Mouse (Mus musculus): ENCODE results near the gene BC051142. TPM values are rescaled to one million over a fixed set of nuclear protein-coding genes. Genes with fewer than 3 reads are reported as not detected.

BC051142 gene
- total and polyA plus RNA-seq, 2 experiments from 2014 or later, result 7.8 to 9.2 TPM

DNA sequence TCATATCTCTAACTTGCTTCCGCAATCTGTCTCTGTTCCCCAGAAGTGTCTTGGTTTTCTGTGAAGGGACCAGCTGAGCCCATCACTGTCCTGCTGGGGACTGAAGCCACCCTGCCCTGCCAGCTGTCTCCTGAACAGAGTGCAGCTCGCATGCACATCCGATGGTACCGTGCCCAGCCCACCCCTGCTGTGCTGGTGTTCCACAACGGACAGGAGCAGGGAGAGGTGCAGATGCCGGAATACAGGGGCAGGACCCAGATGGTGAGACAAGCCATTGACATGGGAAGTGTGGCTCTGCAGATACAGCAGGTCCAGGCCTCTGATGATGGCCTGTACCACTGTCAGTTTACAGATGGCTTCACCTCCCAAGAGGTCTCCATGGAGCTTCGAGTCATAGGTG lies 19.2 kb upstream of the BC051142 start:
- no peaks in the 10 kb centered on the region for H3K4me1 ChIP-seq (ENCODE audit: insufficient read depth, low read length)
- DNase-seq (ENCODE audit: low spot score) (no peak), ATAC-seq (ENCODE audit: low FRiP score) (no peak)
- no peaks in the 10 kb centered on the region for H3K27me3 ChIP-seq (ENCODE audit: insufficient read depth, low read length)
- H3K27ac ChIP-seq (ENCODE audit: low read depth, low read length), result no peak overlapping the region
- TF ChIP-seq CTCF (IDR thresholded peaks at IDR 0.05), result no peak
- no peak overlapping the region for H3K9ac ChIP-seq (replicated peaks; ENCODE audit: low read length, poor library complexity, severe bottlenecking)
- 73% methylated on average over 7 of the region's 7 CpGs for WGBS
- no peaks in the 10 kb centered on the region for H3K36me3 ChIP-seq (ENCODE audit: insufficient read depth, low read length)
- no peak overlapping the region for H3K4me2 ChIP-seq (ENCODE audit: low read depth, low read length, poor library complexity, severe bottlenecking)
- no peak overlapping the region for H3K4me3 ChIP-seq (ENCODE audit: low read depth, low read length)
- H3K9me3 ChIP-seq (ENCODE audit: low read length), result no peaks in the 10 kb centered on the region

DNA sequence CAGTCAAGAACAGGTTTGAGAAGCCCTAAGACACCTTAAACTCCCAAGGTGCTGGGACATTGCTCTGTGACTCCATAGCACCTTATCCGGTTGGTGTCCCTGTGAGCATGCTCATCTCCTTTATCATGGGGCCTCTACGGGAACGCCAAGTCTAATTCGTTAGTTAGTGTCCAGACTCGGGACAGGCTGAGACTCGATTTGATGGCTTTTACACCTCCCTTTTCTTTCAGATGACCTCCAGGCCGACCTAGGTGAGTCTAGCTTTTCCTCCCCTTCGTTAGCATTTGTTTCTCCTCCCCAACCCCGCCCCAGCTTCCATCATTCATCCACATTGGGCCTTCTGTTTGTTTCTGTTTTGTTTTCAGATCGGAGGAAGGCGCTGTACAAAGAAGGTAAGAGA lies 16.7 kb upstream of the BC051142 start:
- no peak for ATAC-seq (ENCODE audit: low FRiP score)
- Histone ChIP-seq H3K4me1 (ENCODE audit: insufficient read depth, low read length) (no peaks in the 10 kb centered on the region), H3K27me3 (ENCODE audit: insufficient read depth, low read length) (no peaks in the 10 kb centered on the region), H3K36me3 (ENCODE audit: insufficient read depth, low read length) (no peaks in the 10 kb centered on the region), H3K9me3 (ENCODE audit: low read length) (no peaks in the 10 kb centered on the region), H3K4me3 (ENCODE audit: low read depth, low read length) (no peak overlapping the region), H3K9ac (replicated peaks; ENCODE audit: low read length, poor library complexity, severe bottlenecking) (no peak overlapping the region), H3K4me2 (ENCODE audit: low read depth, low read length, poor library complexity, severe bottlenecking) (no peak overlapping the region), H3K27ac (ENCODE audit: low read depth, low read length) (no peak overlapping the region)
- no peak for TF ChIP-seq CTCF (IDR thresholded peaks at IDR 0.05)
- WGBS, result 82% methylated on average over 11 of the region's 11 CpGs
- no peak for DNase-seq (ENCODE audit: low spot score)

DNA sequence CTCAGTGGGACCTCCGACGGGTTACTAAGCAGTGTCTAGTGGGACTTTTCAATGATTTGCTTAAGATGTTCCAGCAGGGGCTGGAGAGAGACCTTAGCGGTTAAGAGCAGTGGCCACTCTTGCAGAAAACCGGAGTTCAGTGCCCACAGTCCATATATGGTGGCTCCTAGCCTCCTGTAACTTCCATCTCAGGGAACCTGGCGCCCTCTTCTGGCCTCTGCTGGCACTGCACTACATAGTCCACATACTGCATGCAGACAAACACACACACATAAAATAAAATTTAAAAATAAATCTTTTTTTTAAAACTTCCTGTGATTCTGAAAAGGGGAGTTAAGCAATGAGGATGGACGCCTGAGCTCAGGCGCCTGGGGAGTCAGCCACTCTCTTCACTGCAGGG lies 15.4 kb upstream of the BC051142 start:
- peak; percentile 36 for TF ChIP-seq CTCF (IDR thresholded peaks at IDR 0.05)
- WGBS, result 80% methylated on average over 7 of the region's 7 CpGs
- no peaks in the 10 kb centered on the region for H3K9me3 ChIP-seq (ENCODE audit: low read length)
- H3K4me2 ChIP-seq (ENCODE audit: low read depth, low read length, poor library complexity, severe bottlenecking), result no peak overlapping the region
- no peaks in the 10 kb centered on the region for H3K4me1 ChIP-seq (ENCODE audit: insufficient read depth, low read length)
- DNase-seq (ENCODE audit: low spot score), result no peak
- no peak for ATAC-seq (ENCODE audit: low FRiP score)
- no peak overlapping the region for H3K4me3 ChIP-seq (ENCODE audit: low read depth, low read length)
- H3K27ac ChIP-seq (ENCODE audit: low read depth, low read length), result no peak overlapping the region
- no peaks in the 10 kb centered on the region for H3K36me3 ChIP-seq (ENCODE audit: insufficient read depth, low read length)
- no peak overlapping the region for H3K9ac ChIP-seq (replicated peaks; ENCODE audit: low read length, poor library complexity, severe bottlenecking)
- no peaks in the 10 kb centered on the region for H3K27me3 ChIP-seq (ENCODE audit: insufficient read depth, low read length)

DNA sequence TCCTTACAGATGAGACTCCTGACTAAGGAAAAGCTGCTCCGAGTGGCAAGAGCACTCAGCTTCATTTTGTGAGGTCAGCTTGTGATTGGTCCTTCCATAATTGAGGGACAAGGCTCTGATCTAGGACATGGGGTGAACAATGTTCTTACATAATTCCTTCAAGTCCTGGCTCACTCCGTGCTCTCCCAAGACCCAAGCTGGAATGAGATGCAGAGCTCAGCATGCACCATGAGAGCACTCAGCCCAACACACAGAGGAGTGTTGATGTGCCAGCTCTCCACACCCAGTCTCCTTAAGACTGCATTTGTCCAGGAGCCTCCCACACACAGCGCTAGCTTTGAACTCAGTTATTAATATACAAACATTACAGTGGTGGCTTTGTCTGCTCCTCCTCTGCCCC lies 13.9 kb upstream of the BC051142 start:
- ATAC-seq (ENCODE audit: low FRiP score), result no peak
- Histone ChIP-seq H3K9me3 (ENCODE audit: low read length) (no peaks in the 10 kb centered on the region), H3K36me3 (ENCODE audit: insufficient read depth, low read length) (no peaks in the 10 kb centered on the region)

DNA sequence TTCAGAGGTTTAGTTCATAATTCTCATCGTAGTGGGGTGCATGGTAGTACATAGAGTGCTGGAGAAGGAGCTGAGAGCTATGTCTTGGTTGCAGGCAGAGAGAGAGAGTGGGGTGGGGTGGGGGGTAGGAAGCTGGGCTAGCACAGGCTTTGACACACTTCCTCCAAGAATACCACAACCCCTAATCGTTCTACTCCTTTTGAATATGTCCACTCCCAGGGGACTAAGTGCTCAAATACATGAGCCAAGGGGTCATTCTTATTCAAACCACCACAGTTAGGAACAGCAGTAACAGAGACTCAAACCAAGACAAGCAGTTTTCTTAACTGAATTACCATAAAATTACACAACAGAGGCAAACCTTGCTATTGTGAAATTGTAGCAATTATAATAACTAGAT lies 12.0 kb upstream of the BC051142 start:
- no peak for ATAC-seq (ENCODE audit: low FRiP score)
- TF ChIP-seq CTCF (IDR thresholded peaks at IDR 0.05), result no peak

More for the DNA sequence above, 13.9 kb upstream of the BC051142 start:
- WGBS, result 74% methylated on average over 3 of the region's 3 CpGs
- no peak for TF ChIP-seq CTCF (IDR thresholded peaks at IDR 0.05)
- no peak for DNase-seq (ENCODE audit: low spot score)
- no peaks in the 10 kb centered on the region for H3K27me3 ChIP-seq (ENCODE audit: insufficient read depth, low read length)
- H3K4me2 ChIP-seq (ENCODE audit: low read depth, low read length, poor library complexity, severe bottlenecking), result no peak overlapping the region
- H3K9ac ChIP-seq (replicated peaks; ENCODE audit: low read length, poor library complexity, severe bottlenecking), result no peak overlapping the region
- no peak overlapping the region for H3K27ac ChIP-seq (ENCODE audit: low read depth, low read length)
- no peak overlapping the region for H3K4me3 ChIP-seq (ENCODE audit: low read depth, low read length)
- no peaks in the 10 kb centered on the region for H3K4me1 ChIP-seq (ENCODE audit: insufficient read depth, low read length)

DNA sequence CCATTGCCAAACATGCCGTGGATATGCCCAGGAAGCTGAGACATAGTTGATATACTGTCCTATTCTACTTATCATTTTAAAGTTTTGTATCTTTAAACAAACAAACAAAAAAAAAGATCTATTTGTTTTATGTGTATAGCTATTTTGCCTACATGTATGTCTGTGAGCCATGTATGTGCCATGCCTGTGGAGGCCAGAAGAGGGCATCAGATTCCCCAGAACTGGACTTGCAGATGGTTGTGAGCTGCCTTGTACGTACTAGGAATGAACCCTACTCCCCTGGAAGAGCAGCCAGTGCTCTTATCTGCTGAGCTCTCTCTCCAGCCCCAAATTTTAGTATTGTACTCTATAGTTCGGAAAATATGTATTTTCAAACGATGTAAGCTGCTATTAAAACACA lies 10.1 kb upstream of the BC051142 start:
- no peak overlapping the region for H3K9ac ChIP-seq (replicated peaks; ENCODE audit: low read length, poor library complexity, severe bottlenecking)
- WGBS, result 31% methylated on average over 4 of the region's 4 CpGs
- peak; percentile 36 for DNase-seq (ENCODE audit: low spot score)

More for the DNA sequence above, 12.0 kb upstream of the BC051142 start:
- Histone ChIP-seq H3K4me3 (ENCODE audit: low read depth, low read length) (no peak overlapping the region), H3K27me3 (ENCODE audit: insufficient read depth, low read length) (no peaks in the 10 kb centered on the region), H3K9ac (replicated peaks; ENCODE audit: low read length, poor library complexity, severe bottlenecking) (no peak overlapping the region), H3K9me3 (ENCODE audit: low read length) (no peaks in the 10 kb centered on the region), H3K4me2 (ENCODE audit: low read depth, low read length, poor library complexity, severe bottlenecking) (no peak overlapping the region), H3K27ac (ENCODE audit: low read depth, low read length) (no peak overlapping the region), H3K36me3 (ENCODE audit: insufficient read depth, low read length) (no peaks in the 10 kb centered on the region), H3K4me1 (ENCODE audit: insufficient read depth, low read length) (no peaks in the 10 kb centered on the region)
- no peak for DNase-seq (ENCODE audit: low spot score)
- WGBS, result 73% methylated on average over 2 of the region's 2 CpGs

More for the DNA sequence above, 10.1 kb upstream of the BC051142 start:
- no peaks in the 10 kb centered on the region for H3K36me3 ChIP-seq (ENCODE audit: insufficient read depth, low read length)
- H3K4me1 ChIP-seq (ENCODE audit: insufficient read depth, low read length), result no peaks in the 10 kb centered on the region
- H3K4me3 ChIP-seq (ENCODE audit: low read depth, low read length), result no peak overlapping the region
- H3K4me2 ChIP-seq (ENCODE audit: low read depth, low read length, poor library complexity, severe bottlenecking), result no peak overlapping the region
- peak; percentile 76 for TF ChIP-seq CTCF (IDR thresholded peaks at IDR 0.05)
- ATAC-seq (ENCODE audit: low FRiP score), result no peak
- H3K27ac ChIP-seq (ENCODE audit: low read depth, low read length), result no peak overlapping the region
- H3K27me3 ChIP-seq (ENCODE audit: insufficient read depth, low read length), result no peaks in the 10 kb centered on the region
- H3K9me3 ChIP-seq (ENCODE audit: low read length), result no peaks in the 10 kb centered on the region

Measured in midbrain, postnatal 0 days (tissue).